Mouse (Mus musculus): ENCODE data around the gene Llgl1.
A peak's percentile ranks its signal among the peaks of the same experiment; 100 is the strongest.

The Llgl1 gene

GRCm38 (mm10) chr11:60699524-60700075, at the start of gene Llgl1:
Gene Llgl1 (plus strand): TSS chr11:60699723.
- peak; percentile 83 for DNase-seq (ENCODE audit: low spot score)

- DNase-seq (ENCODE audit: low spot score) = no peak
Measured at GRCm38 (mm10) chr11:60696165-60696564, 3.4 kb upstream of the Llgl1 start.

GRCm38 (mm10) chr11:60697561-60697960, 2.0 kb upstream of the Llgl1 start:
- DNase-seq (ENCODE audit: low spot score) = no peak

- DNase-seq (ENCODE audit: low spot score) = peak; percentile 39
Measured at GRCm38 (mm10) chr11:60698806-60699523, 558 bp upstream of the Llgl1 start.

- DNase-seq (ENCODE audit: low spot score) = no peak
Measured at GRCm38 (mm10) chr11:60700320-60701185, 1.0 kb downstream of the Llgl1 start.

GRCm38 (mm10) chr11:60701611-60702010, 2.1 kb downstream of the Llgl1 start:
- DNase-seq (ENCODE audit: low spot score) = peak; percentile 3

- peak; percentile 82 for DNase-seq (ENCODE audit: low spot score)
Measured at GRCm38 (mm10) chr11:60703131-60703530, 3.6 kb downstream of the Llgl1 start.

- peak; percentile 9 for DNase-seq (ENCODE audit: low spot score)
Measured at GRCm38 (mm10) chr11:60704023-60704880, 4.7 kb downstream of the Llgl1 start.

GRCm38 (mm10) chr11:60705255-60705654, 5.7 kb downstream of the Llgl1 start:
- DNase-seq (ENCODE audit: low spot score) = peak; percentile 9

- DNase-seq (ENCODE audit: low spot score) = peak; percentile 3
Measured at GRCm38 (mm10) chr11:60706076-60706475, 6.6 kb downstream of the Llgl1 start.

GRCm38 (mm10) chr11:60706696-60707480, 7.4 kb downstream of the Llgl1 start:
- DNase-seq (ENCODE audit: low spot score) = peak; percentile 9

- peak; percentile 51 for DNase-seq (ENCODE audit: low spot score)
Measured at GRCm38 (mm10) chr11:60707672-60708071, 8.1 kb downstream of the Llgl1 start.

GRCm38 (mm10) chr11:60708631-60709030, 9.1 kb downstream of the Llgl1 start:
- no peak for DNase-seq (ENCODE audit: low spot score)

- no peak for DNase-seq (ENCODE audit: low spot score)
Measured at GRCm38 (mm10) chr11:60709481-60710465, 10.2 kb downstream of the Llgl1 start.

GRCm38 (mm10) chr11:60711218-60711617, 11.7 kb downstream of the Llgl1 start:
- no peak for DNase-seq (ENCODE audit: low spot score)

- no peak for DNase-seq (ENCODE audit: low spot score)
Measured at GRCm38 (mm10) chr11:60712040-60712439, 12.5 kb downstream of the Llgl1 start.

GRCm38 (mm10) chr11:60712639-60713255, 13.2 kb downstream of the Llgl1 start:
- DNase-seq (ENCODE audit: low spot score) = no peak

GRCm38 (mm10) chr11:60715833-60716232, 16.3 kb downstream of the Llgl1 start:
- no peak for DNase-seq (ENCODE audit: low spot score)

- DNase-seq (ENCODE audit: low spot score) = no peak
Measured at GRCm38 (mm10) chr11:60719263-60719662, 19.7 kb downstream of the Llgl1 start.
